Mouse (Mus musculus): Measurements from ENCODE around the gene Atp6v1g3. TPM values are rescaled to one million over a fixed set of nuclear protein-coding genes. Genes with fewer than 3 reads are reported as not detected.

The Atp6v1g3 gene
- not detected for total RNA-seq (2021)

GRCm38 (mm10) chr1:138273438-138273837, at the start of gene Atp6v1g3:
TSS of gene Atp6v1g3 (plus strand) at chr1:138273738.
- DNase-seq (ENCODE audit: extremely low spot score in 1 of 2, low spot score in 1 of 2), result no peak

GRCm38 (mm10) chr1:138233051-138233450, 40.5 kb upstream of the Atp6v1g3 start:
- no peak for DNase-seq (ENCODE audit: extremely low spot score in 1 of 2, low spot score in 1 of 2)

GRCm38 (mm10) chr1:138237252-138237651, 36.3 kb upstream of the Atp6v1g3 start:
- DNase-seq (ENCODE audit: extremely low spot score in 1 of 2, low spot score in 1 of 2), result no peak

- peak in 1 of 2 experiments; percentile 3 for DNase-seq (ENCODE audit: extremely low spot score in 1 of 2, low spot score in 1 of 2)
These were observed 29.6 kb upstream of the Atp6v1g3 start for GRCm38 (mm10) chr1:138243947-138244346.

GRCm38 (mm10) chr1:138244485-138244884, 29.1 kb upstream of the Atp6v1g3 start:
- DNase-seq (ENCODE audit: extremely low spot score in 1 of 2, low spot score in 1 of 2), result peak; percentile 14 to 20

- DNase-seq (ENCODE audit: extremely low spot score in 1 of 2, low spot score in 1 of 2), result no peak
These were observed 28.4 kb upstream of the Atp6v1g3 start for GRCm38 (mm10) chr1:138245103-138245502.

- peak in 1 of 2 experiments; percentile 20 for DNase-seq (ENCODE audit: extremely low spot score in 1 of 2, low spot score in 1 of 2)
These were observed 28.0 kb upstream of the Atp6v1g3 start for GRCm38 (mm10) chr1:138245533-138245932.

- DNase-seq (ENCODE audit: extremely low spot score in 1 of 2, low spot score in 1 of 2), result no peak
These were observed 26.9 kb upstream of the Atp6v1g3 start for GRCm38 (mm10) chr1:138246438-138247164.

GRCm38 (mm10) chr1:138247699-138248483, 25.6 kb upstream of the Atp6v1g3 start:
- DNase-seq (ENCODE audit: extremely low spot score in 1 of 2, low spot score in 1 of 2), result no peak

- no peak for DNase-seq (ENCODE audit: extremely low spot score in 1 of 2, low spot score in 1 of 2)
These were observed 24.8 kb upstream of the Atp6v1g3 start for GRCm38 (mm10) chr1:138248770-138249169.

GRCm38 (mm10) chr1:138250951-138251350, 22.6 kb upstream of the Atp6v1g3 start:
- DNase-seq (ENCODE audit: extremely low spot score in 1 of 2, low spot score in 1 of 2), result no peak

- DNase-seq (ENCODE audit: extremely low spot score in 1 of 2, low spot score in 1 of 2), result no peak
These were observed 17.3 kb upstream of the Atp6v1g3 start for GRCm38 (mm10) chr1:138256172-138256789.

- DNase-seq (ENCODE audit: extremely low spot score in 1 of 2, low spot score in 1 of 2), result no peak
These were observed 14.8 kb upstream of the Atp6v1g3 start for GRCm38 (mm10) chr1:138258758-138259157.

GRCm38 (mm10) chr1:138261520-138261919, 12.0 kb upstream of the Atp6v1g3 start:
- no peak for DNase-seq (ENCODE audit: extremely low spot score in 1 of 2, low spot score in 1 of 2)

GRCm38 (mm10) chr1:138262408-138262807, 11.1 kb upstream of the Atp6v1g3 start:
- no peak for DNase-seq (ENCODE audit: extremely low spot score in 1 of 2, low spot score in 1 of 2)

GRCm38 (mm10) chr1:138267465-138268055, 6.0 kb upstream of the Atp6v1g3 start:
- DNase-seq (ENCODE audit: extremely low spot score in 1 of 2, low spot score in 1 of 2), result no peak

- no peak for DNase-seq (ENCODE audit: extremely low spot score in 1 of 2, low spot score in 1 of 2)
These were observed 1.4 kb downstream of the Atp6v1g3 start for GRCm38 (mm10) chr1:138274930-138275329.

- DNase-seq (ENCODE audit: extremely low spot score in 1 of 2, low spot score in 1 of 2), result no peak
These were observed 2.3 kb downstream of the Atp6v1g3 start for GRCm38 (mm10) chr1:138275859-138276258.

- no peak for DNase-seq (ENCODE audit: extremely low spot score in 1 of 2, low spot score in 1 of 2)
These were observed 7.6 kb downstream of the Atp6v1g3 start for GRCm38 (mm10) chr1:138281139-138281538.

- DNase-seq (ENCODE audit: extremely low spot score in 1 of 2, low spot score in 1 of 2), result no peak
These were observed 9.0 kb downstream of the Atp6v1g3 start for GRCm38 (mm10) chr1:138282413-138283141.

Data from layer of hippocampus, postnatal 25 days (tissue).